Mouse (Mus musculus): ENCODE results near the gene Fam207a.

Gene Fam207a

DNA sequence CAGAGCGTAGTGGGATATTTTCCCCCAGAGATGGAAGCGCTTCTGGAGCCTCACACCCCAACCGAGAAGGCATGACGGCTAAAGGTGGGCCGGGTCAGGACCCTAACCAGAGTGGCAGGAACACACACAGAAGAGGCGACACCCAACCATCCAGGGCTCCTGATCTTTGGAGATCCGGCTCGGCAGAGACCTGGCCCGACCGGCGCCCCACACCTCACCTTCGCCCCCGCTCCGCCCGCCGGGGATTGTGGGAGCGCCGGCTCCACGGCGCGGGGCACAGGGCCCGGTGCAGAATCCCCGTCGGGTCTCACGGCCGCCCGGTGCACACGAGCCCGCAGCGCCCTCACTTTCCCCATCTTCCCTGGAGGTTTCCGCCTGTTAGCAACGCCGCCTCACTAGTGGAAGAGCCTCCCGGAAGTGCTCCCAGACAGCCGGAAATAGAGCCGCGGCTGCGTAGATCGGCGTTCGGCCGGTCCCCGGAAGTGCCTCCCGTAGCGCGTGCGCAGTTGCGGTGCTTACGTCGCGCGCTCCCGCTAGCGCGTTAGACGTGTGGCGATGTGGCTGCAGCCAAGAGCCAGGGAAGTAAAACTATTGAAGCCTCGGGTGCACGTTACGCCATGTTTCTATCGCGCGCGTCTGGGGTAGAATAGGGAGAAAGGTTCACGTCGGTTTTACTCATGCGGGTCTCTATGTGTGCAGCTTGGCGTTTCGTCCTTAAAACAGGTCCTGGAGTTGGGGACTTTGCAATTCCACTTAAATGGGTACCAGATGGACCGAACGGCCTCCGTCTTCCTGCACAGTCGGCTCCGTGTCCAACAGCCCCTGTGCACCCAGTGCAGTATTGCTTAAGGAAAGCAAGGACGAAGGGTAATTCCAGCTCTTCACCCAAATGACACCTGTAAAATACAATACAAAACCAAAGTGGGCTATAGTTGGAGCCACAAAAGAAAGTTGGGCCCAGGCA, at the start of gene Fam207a:
Gene Fam207a (minus strand): TSS at position 401 of the 964 bp plus-strand sequence.
- peak; percentile 79 for DNase-seq (ENCODE audit: low spot score)

DNA sequence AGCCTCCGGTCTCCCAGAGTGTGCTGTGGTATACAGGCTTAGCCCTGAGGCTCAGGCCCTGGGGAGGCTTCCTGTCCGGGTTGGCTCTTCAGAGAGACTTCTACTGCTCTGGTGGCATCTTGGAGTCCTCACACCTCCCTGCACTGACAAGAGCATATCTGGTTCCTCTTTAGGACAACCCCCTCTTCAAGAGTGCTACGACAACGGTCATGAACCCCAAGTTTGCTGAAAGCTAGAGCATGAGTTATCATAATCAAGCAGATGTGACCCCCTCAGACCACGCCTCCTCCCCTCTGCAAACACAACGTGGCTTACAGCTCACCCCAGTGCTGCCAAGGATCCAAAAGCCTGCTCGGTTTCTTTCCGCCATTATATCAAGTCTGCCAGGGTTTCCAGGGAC, 49.4 kb upstream of the Fam207a start:
- no peak for DNase-seq (ENCODE audit: low spot score)

DNA sequence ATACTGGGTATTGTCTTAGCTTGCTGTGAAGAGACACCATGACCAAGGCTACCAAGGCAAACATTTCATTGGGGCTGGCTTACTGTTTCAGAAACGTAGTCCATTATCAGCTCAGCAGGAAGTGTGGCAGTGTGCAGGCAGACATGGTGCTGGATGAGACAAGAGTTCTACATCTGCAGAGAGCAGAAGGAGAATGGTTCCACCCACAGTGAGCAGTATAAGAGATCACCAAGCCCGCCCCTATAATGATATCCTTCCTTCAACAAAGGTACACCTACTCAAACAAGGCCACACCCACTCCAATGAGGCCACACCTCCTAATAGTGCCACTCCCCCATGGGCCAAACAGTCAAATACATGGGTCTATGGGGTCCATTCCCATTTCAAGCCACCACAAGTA, 45.9 kb upstream of the Fam207a start:
- no peak for DNase-seq (ENCODE audit: low spot score)

DNA sequence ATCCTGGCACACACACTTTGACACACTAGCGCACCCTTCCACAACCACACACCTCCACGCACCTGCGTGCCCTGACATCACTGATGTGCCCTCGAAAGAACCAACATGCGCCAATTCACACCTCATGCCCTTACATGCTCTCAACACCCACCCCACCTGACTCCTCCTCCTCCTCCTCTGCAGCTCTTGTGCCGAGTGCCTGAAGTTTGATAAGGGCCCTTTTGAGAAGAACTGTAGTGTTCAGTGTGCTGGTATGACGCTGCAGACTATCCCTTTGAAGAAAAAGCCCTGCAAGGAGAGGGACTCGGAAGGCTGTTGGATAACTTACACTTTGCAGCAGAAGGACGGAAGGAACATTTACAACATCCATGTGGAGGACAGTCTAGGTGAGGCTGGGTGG, 45.2 kb upstream of the Fam207a start:
- no peak for DNase-seq (ENCODE audit: low spot score)

DNA sequence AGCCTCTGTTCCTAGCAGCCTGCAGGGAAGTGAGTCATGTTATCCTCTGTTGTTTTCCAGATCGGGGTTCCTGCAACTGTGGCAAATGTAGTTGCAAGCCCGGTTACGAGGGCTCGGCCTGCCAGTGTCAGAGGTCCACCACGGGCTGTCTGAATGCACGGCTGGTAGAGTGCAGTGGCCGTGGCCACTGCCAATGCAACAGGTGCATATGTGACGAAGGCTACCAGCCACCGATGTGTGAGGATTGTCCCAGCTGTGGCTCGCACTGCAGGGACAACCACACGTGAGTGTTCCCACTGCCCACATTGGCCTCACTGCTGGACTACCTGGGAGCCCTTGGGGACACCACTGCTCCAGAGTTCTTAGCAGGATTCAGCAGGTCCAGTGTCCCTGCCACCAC, 44.5 kb upstream of the Fam207a start:
- DNase-seq (ENCODE audit: low spot score) = no peak

DNA sequence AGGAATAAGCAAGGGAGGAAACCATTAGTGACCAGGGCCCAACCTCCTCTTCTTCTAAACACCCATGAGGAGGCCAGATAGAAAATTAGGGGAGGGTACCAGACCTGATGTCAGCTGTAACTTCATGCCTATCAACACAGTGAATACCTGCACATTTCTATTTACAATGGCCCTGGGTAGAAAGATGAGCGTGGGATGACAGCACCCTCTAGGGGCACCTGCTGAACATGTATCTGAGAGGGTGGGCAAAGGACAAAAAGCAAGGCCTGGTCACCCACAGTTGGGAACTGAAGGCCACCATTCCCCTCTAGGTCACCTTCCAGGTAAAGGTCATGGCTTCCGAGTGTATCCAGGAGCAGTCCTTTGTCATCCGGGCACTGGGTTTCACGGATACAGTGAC, 42.1 kb upstream of the Fam207a start:
- DNase-seq (ENCODE audit: low spot score) = no peak

DNA sequence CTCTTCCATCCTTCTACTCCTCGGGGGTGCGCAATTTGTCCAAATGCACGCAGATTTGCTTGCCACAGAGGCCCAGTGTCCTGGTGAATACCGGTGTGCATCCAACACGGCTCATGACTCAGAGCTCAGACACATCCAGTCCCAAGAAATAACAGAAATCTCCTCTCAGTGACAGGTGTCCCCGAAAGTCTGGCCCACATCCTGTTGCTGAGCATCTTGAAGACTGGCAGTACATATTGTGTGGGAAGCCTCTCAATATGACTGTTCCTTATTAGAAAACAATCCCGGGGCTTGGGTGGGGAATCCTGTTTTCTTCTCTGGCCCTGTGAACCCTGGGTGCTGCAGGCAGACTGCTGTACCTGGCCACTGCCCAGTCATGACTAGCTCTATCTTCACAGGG, 41.0 kb upstream of the Fam207a start:
- no peak for DNase-seq (ENCODE audit: low spot score)

DNA sequence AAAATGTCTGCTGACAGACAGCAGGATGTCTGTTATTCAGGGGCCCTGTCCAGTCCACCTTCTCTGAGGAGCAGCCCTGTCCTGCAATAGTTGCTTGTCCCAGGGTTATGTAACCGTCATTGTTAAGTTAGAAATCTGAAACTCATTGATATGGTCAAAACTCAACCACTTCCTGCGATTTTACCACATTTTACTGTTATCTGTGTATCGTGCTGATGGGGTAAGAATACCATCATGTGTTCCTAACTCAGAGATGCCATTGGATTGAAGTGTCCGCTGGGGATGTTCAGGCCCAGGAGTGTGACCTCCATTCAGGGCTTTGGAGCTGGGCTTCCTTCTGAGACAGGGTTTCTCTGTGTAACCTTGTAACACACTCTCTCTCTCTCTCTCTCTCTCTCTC, 39.3 kb upstream of the Fam207a start:
- DNase-seq (ENCODE audit: low spot score) = no peak

DNA sequence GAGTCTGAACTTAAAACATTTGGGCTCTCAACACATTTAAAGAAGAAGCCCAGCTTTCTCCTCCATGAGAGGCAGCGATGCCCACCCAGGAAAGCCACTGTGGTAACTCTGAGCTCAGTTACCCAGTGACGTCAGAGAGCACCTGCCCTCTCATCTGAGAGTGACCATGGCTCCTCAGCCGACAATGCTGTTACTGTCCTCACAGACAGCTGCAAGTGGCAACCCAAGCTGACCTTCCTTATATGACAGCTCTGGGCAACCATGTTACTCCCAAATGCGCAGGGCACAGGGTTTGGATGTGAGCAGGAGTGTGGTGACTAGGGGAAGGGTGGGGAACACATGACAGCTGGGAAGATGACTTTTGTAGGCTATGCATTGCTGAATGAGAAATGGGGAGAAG, 37.7 kb upstream of the Fam207a start:
- DNase-seq (ENCODE audit: low spot score) = no peak

DNA sequence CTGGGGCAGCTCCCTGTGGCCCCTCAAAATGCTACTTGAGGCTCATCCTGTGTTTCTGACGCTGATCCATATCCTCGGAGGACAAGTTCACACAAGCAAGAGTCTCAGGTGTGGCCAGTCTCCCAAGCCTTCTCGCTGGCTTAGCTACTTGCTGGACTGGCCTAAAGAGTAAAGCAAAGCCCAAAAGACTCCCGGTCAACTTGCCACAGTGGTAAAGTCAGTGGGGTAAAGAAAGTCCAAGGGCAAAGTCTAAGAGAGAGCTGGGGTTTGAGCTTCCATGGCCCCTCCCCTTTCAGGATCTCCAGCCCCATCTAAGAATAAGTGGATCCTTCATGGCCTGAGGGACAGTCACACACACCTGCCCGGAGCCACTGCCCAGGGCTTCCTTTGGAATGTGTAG, 36.6 kb upstream of the Fam207a start:
- no peak for DNase-seq (ENCODE audit: low spot score)

DNA sequence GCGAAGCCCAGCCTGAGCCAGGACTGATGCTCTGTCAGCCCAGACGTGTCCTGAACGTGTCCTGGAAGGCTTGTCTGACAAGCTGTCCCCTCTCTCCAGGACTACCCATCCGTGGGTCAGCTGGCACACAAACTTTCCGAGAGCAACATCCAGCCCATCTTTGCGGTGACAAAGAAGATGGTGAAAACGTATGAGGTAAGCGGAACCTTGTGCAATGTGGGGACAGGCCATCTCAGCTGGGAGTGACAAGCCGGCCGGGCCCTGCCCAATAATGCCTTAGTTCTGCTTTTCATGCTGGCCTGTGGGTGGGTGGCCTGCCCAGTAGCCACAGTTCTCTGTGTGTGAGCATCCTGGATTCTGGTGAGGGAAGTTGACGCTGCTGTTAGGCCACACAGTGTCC, 35.3 kb upstream of the Fam207a start:
- DNase-seq (ENCODE audit: low spot score) = no peak

DNA sequence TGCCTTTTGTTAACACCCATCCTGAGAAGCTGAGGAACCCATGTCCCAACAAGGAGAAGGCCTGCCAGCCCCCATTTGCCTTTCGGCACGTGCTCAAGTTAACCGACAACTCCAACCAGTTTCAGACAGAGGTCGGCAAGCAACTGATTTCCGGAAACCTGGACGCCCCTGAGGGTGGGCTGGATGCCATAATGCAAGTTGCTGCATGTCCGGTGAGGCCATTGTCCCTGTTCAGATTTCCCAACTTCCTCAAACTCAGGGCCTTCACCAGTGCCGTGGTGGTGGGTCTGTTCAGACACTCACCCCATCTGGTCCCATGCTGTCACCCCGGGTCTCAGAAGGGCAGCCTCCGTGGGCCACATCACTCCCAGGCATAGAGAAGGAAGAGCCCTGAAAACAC, 33.0 kb upstream of the Fam207a start:
- DNase-seq (ENCODE audit: low spot score) = no peak

DNA sequence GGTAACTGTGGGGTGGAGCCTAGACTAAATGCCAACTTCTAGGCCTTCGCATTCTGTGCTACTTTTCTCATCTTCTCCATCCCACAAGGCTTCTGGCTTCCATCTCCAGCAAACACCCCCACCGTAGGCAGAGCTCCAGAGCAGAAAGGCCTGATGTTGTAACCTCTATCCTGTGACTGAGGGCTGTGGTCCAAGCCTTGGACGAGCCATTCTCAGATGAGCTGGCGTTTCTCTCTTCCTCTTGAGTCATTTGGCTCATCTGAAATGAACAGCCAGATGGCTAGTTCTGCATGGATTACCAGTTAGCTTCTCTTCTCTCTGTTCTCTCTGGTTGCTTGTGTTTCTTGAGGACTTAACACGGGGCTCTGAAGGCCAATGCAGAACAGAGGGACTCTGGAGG, 29.3 kb upstream of the Fam207a start:
- no peak for DNase-seq (ENCODE audit: low spot score)

DNA sequence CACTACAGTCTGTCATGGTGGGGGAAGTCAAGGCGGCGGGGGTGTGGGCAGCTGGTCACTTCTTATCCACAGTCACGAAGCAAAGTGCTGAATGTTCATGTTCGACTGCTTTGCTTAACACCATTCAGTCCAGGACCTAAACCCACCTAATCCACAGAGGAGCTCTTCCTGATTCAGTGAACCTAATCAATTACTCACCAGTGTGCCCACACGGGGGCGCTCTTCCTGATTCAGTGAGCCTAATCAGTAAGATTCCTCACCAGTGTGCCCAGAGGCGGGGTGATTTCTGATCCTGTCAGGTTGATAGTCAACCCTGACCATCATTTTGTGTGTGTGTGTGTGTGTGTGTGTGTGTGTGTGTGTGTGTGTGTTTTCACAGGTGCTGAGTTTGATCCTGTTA, 27.6 kb upstream of the Fam207a start:
- no peak for DNase-seq (ENCODE audit: low spot score)

DNA sequence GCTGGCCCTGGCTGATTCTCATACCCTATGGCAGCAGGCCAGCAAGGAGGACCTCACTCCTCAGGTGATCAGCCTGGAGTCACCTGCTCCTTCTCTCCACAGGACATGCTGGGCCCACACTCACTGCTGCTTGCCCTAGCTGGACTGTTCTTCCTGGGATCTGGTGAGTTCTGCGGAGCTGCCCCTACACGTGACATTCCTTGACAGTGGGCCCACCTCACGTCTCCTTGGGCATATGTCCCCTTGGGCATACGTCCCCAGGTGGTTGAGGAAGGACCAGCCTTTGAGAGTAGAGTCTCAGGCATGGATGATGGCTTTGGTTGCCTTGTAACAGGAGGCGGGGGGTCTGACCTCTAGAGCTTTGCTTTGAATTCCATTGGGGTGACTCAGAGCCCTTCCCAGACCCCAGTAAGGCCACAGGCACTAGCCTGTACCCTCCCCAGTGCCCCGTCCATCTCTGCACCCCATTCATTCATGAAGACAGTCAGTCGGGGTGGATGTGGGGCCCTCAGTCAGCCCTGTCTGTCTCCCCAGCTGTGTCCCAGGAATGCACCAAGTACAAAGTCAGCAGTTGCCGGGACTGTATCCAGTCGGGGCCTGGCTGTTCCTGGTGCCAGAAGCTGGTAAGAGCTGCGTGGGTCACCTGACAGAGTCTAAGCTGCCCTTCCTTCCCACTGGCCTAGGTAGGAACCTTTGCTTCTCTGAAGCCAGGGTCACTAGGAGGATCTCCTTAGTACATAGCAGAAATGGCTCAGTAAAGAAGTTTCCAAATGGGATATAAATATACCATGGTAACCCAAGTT, 26.5 kb upstream of the Fam207a start:
- DNase-seq (ENCODE audit: low spot score) = no peak

DNA sequence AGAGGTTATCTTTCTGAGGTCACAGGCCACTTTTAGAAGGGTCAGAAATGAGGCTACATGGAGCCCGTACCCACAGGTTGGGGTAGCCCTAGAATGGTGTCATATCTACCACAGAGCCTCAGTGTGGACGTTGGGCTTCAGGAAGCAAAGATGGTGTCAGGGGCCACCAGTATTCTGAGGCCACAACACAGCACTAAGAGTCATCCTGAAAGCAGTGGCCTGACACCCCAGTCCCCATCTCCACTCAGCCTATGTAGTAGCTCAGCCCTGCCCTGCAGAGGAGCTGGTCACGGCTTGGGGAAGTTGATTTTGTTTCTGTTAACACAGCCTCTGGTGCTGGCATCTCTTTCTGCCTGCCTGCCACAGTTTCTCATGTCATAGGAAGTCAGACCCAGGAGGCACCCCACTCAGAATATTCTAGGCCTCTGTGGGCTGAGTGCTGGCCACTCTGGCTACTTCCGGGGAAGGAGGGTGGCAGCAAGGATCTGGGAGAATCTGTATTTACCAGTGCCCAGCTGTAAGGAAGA, 25.1 kb upstream of the Fam207a start:
- no peak for DNase-seq (ENCODE audit: low spot score)

DNA sequence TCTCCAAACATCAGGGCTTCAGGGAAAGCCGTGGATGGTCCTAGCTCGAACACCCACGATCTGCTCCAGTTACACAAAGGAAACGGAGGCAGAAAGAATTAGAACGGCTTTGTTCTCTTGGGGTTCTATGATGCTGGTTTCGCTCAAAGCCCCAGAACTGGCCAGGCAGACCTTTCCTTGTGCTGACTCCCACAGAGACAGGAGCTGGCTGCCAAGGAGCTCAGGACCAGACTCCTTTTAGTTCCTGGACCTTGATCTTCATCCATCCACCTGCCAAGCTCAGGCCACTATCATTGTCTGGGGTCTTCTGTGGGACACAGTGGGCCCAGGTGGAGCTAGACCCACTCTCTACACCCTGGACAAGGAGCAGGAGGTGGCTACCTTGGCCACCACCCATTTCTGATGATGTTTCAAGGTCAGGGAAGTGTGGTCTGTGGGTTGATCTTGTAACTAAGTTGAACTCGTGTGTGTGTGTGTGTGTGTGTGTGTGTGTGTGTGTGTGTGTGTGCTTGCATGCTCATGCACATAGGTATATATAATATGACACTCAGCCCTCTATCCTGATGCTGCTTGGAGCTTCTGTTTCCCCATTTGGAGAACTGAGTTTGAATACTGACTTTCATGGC, 23.8 kb upstream of the Fam207a start:
- DNase-seq (ENCODE audit: low spot score) = no peak

DNA sequence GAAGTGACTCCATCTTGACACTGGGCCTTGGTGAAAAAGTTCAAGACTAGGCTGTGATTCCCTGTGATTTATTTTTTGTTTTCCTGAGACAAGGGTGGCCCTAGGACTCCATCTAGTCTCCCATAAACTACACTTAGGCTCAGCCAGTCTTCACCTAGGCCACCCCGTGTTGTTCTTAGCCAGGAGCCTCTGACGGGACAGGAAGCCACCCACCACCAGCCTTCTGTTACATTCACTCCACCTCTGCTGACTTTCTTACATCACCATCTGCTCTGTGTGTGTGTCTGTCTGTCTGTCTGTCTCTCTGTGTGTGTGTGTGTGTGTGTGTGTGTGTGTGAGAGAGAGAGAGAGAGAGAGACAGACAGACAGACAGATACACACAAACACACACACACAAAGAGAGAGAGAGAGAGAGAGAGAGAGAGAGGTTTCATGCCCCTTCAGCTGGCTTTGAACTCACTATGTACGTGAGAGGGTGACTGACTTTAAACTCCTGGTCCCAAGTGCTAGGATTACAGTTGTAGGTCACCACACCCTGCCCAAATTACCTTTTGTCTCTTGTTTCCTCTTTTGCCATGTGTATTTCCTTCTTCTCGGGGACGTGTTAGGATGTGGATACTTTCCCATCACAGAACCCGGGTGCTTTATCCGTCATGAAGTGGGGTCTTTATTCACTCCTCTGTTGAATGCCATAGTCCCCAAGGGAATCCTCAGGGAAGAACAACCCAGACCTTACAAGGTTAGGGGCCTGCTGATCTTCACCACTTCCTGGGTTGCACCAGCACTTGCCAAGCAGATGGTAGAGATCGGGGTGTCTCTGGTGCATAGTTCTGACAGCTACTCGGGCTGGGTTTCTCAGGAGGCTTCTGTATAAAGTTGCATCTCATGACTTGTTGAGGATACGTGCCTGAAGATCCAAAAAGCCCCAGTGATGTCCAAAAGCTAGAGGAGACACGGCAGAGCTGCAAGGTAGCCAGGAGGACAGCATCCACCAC, 21.9 kb upstream of the Fam207a start:
- DNase-seq (ENCODE audit: low spot score) = no peak

DNA sequence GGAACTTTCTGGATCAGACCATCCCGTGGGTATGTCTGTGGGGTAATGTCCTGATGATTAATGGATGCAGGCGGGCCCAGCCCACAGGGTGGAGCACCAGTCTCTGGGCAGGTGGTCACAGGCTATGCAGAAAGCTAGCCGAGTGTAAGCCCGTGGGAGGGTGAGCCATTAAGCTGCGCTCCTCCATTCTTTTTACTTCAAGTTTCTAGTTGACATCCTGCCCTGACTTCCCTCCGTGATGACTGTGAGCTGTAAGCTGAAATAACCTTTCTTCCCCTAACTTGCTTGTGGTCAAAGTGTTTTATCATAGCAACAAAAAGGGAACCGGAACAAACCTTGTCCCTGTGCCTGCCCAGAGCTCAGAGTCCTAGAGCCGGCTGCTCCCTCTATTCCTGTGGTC, 21.1 kb upstream of the Fam207a start:
- DNase-seq (ENCODE audit: low spot score) = no peak

DNA sequence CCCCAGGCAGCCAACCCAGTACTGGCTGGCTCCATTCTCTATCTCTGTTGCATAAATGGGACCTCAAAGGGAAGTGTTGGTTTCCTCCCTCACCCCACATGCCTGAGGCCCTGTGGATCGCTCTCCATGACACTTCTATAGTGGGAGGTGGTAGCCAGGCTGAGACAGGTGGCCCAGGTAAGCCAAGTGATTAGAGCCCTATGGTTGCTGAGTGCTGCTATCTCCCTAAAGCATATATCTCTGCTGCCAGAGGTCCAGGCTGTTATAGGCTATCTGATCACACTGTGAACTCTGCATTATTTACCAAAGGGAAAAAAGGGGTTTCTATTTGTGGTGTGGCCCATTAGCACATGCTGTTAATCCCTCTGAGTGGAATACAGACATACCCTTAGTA, 16.4 kb upstream of the Fam207a start:
- DNase-seq (ENCODE audit: low spot score) = no peak

All from urinary bladder, postnatal 10 days (tissue).